9 mouse cellular contexts compared by ENCODE assay signal in genomic region chr13:95443376-95444233, GRCm38 (mm10). TPM values are rescaled to one million over a fixed set of nuclear protein-coding genes. Genes with fewer than 3 reads are reported as not detected.
DNase-seq lines count a peak whose midpoint lies in the region; ATAC-seq lines count a peak whose summit lies in the region.
"Had no signal": no experiment of that assay in that cellular context is flagged by ENCODE, and none has a peak within 500 bp of the region (broad histone marks: within the 10 kb centered on the region; RNA-seq: fewer than 3 reads in every experiment).

No protein-coding gene starts in this region.

- under 1% methylated on average over 42 of the region's 46 CpGs for WGBS in hindbrain, embryonic 16.5 days
- under 1% methylated on average over 46 of the region's 46 CpGs for WGBS in midbrain, embryonic 13.5 days

- no peaks in the 10 kb centered on the region for H3K9me3 ChIP-seq in hindbrain, embryonic 16.5 days (ENCODE audit: control insufficient read depth, low read length)
- no peaks in the 10 kb centered on the region for H3K9me3 ChIP-seq in midbrain, embryonic 13.5 days

- H3K9ac ChIP-seq in hindbrain, embryonic 16.5 days (ENCODE audit: low read depth, low read length) = peak overlapping the region; percentile 63
- H3K9ac ChIP-seq in midbrain, embryonic 13.5 days (replicated peaks) = peak overlapping the region; percentile 63

- H3K4me1 ChIP-seq in hindbrain, embryonic 16.5 days (ENCODE audit: control insufficient read depth, insufficient read depth, low read depth, low read length) = peaks cover 11% of the 10 kb centered on the region
- peaks cover 19% of the 10 kb centered on the region for H3K4me1 ChIP-seq in midbrain, embryonic 13.5 days (replicated peaks)

- no peak overlapping the region for H3K27ac ChIP-seq in hindbrain, embryonic 16.5 days (ENCODE audit: low read depth, low read length)
- no peak overlapping the region for H3K27ac ChIP-seq in midbrain, embryonic 13.5 days

- peaks cover 14% of the 10 kb centered on the region for H3K27me3 ChIP-seq in hindbrain, embryonic 16.5 days (replicated peaks; ENCODE audit: control insufficient read depth, insufficient read depth, low read length)
- H3K27me3 ChIP-seq in midbrain, embryonic 13.5 days = peaks cover 28% of the 10 kb centered on the region

- H3K36me3 ChIP-seq in hindbrain, embryonic 16.5 days (ENCODE audit: control insufficient read depth, insufficient read depth, low read length) = no peaks in the 10 kb centered on the region
- no peaks in the 10 kb centered on the region for H3K36me3 ChIP-seq in midbrain, embryonic 13.5 days

- peak; percentile 5 for DNase-seq in adrenal gland, postnatal 10 days
- no peak for DNase-seq in adrenal gland, postnatal 36 days
- peak; percentile 58 for DNase-seq in right cerebral cortex, postnatal 4 days
- DNase-seq in right cerebral cortex, adult 2 months (ENCODE audit: low spot score in 2 of 2) = no peak
- no peak for DNase-seq in layer of hippocampus, adult 9-10 months (ENCODE audit: low spot score)
- DNase-seq in thymus, postnatal 25 days = no peak

- H3K4me3 ChIP-seq in hindbrain, embryonic 16.5 days (ENCODE audit: low read length) = peak overlapping the region; percentile 51
- peak overlapping the region; percentile 49 for H3K4me3 ChIP-seq in midbrain, embryonic 13.5 days (replicated peaks)

- H3K4me2 ChIP-seq in hindbrain, embryonic 16.5 days (ENCODE audit: low read length) = peak overlapping the region; percentile 96
- H3K4me2 ChIP-seq in midbrain, embryonic 13.5 days (replicated peaks) = peak overlapping the region; percentile 85

- peak; percentile 83 for ATAC-seq in hindbrain, embryonic 16.5 days
- ATAC-seq in midbrain, embryonic 13.5 days = peak; percentile 83

RNA-seq across cellular contexts. Expression of gene Crhbp, which starts 1.1 kb away (rescaled TPM):
- total RNA-seq in adrenal gland, postnatal 10 days (2021) = not detected
- total RNA-seq in adrenal gland, postnatal 36 days (2021) = under 1 TPM in 1 of 2 experiments, not detected in 1; 0.40 TPM
- 8.2 and 11.7 TPM in 2 replicates for polyA plus RNA-seq in hindbrain, embryonic 16.5 days (2015; fragmentation: Nextera tagmentation; extraction: Ambion mirVana)
- 1.7 and 1.9 TPM in 2 replicates for polyA plus RNA-seq in midbrain, embryonic 13.5 days (2015; fragmentation: Nextera tagmentation; extraction: Ambion mirVana)
- total RNA-seq: heart, postnatal 10 days had no signal

RNA-seq across cellular contexts. Expression of gene S100z, which starts 34.9 kb away (rescaled TPM):
- not detected for total RNA-seq in adrenal gland, postnatal 10 days (2021)
- not detected for total RNA-seq in adrenal gland, postnatal 36 days (2021)
- not detected in 2 replicates for polyA plus RNA-seq in hindbrain, embryonic 16.5 days (2015; fragmentation: Nextera tagmentation; extraction: Ambion mirVana)
- not detected in 2 replicates for polyA plus RNA-seq in midbrain, embryonic 13.5 days (2015; fragmentation: Nextera tagmentation; extraction: Ambion mirVana)
- total RNA-seq: heart, postnatal 10 days had no signal

Comparison
In these comparisons a context has a peak if more than half of its experiments do, and no peak if none do; other contexts are left out.
1. DNase-seq: peak in adrenal gland, postnatal 10 days (single experiment) and right cerebral cortex, postnatal 4 days (single experiment); none in adrenal gland, postnatal 36 days (0 of 2), right cerebral cortex, adult 2 months (0 of 2), layer of hippocampus, adult 9-10 months (single experiment) and thymus, postnatal 25 days (single experiment).